Mouse (Mus musculus) liver, postnatal 0 days (tissue): ENCODE results near the gene Plxna4. TPM values are rescaled to one million over a fixed set of nuclear protein-coding genes. Genes with fewer than 3 reads are reported as not detected.

ENCODE experiments used
- ATAC-seq: fragments of 200-750 bp; cut with Nextera tagmentation; 2 replicates; pipeline ENCODE4 v1.8.0; 2017; ENCODE audit warnings: mild to moderate bottlenecking, moderate library complexity
- DNase-seq: peaks from one replicate; pipeline ENCODE4 v3.0.0-alpha.2; 2016
- H3K27ac ChIP-seq: fragments of 300-500 bp; sonication (generic); 2 replicates; pipeline ENCODE4 v1.5.1; 2014; ENCODE audit warnings: antibody characterized with exemption, moderate library complexity, mild to moderate bottlenecking, low read depth
- H3K27me3 ChIP-seq: fragments of 300-500 bp; sonication (generic); 2 replicates; pipeline ENCODE4 v1.6.1; 2014; ENCODE audit warnings: low read length, control low read depth, mixed read lengths; ENCODE audit not compliant: insufficient read depth
- H3K36me3 ChIP-seq: fragments of 300-500 bp; sonication (generic); replicated peaks from 2 replicates; pipeline ENCODE4 v1.6.1; 2014; ENCODE audit warnings: mild to moderate bottlenecking, control low read depth, low read length, moderate library complexity, mixed read lengths; ENCODE audit not compliant: insufficient read depth
- H3K4me1 ChIP-seq: fragments of 300-500 bp; sonication (generic); 2 replicates; pipeline ENCODE4 v1.6.1; 2014; ENCODE audit warnings: antibody characterized with exemption, mild to moderate bottlenecking, control low read depth; ENCODE audit not compliant: insufficient read depth
- H3K4me2 ChIP-seq: fragments of 300-500 bp; sonication (generic); 2 replicates; pipeline ENCODE4 v1.6.1; 2014; ENCODE audit warnings: low read depth, mild to moderate bottlenecking, low read length, moderate library complexity, mixed read lengths
- H3K4me3 ChIP-seq: fragments of 300-500 bp; sonication (generic); 2 replicates; pipeline ENCODE4 v1.5.1; 2014; ENCODE audit warnings: low read depth, low read length
- H3K9ac ChIP-seq: fragments of 300-500 bp; sonication (generic); replicated peaks from 2 replicates; pipeline ENCODE4 v1.6.1; 2014; ENCODE audit warnings: mild to moderate bottlenecking, moderate library complexity
- H3K9me3 ChIP-seq: fragments of 300-500 bp; sonication (generic); 2 replicates; pipeline ENCODE4 v1.6.1; 2016; ENCODE audit warnings: mild to moderate bottlenecking, control low read depth, low read length, mixed read lengths
- CTCF ChIP-seq: sonication (generic); IDR thresholded peaks from 2 replicates; pipeline ENCODE4 v1.5.1; 2016; ENCODE audit warnings: antibody characterized with exemption, low read depth
- EP300 ChIP-seq: IDR thresholded peaks from 2 replicates; pipeline ENCODE4 v1.6.1; 2016; ENCODE audit warnings: antibody characterized with exemption, low read depth, mild to moderate bottlenecking
- WGBS: fragments of 180-500 bp; shearing (Covaris S2); extraction: QIAGEN DNeasy Blood & Tissue Kit; methylation state at CpG from one replicate; pipeline ENCODE4 v1.1.7; 2014; ENCODE audit not compliant: insufficient replicate concordance; 5-methylcytosine and 5-hydroxymethylcytosine counted together
- polyA plus RNA-seq: library from polyadenylated mRNA; unstranded; fragments of >200 nt; fragmentation: Nextera tagmentation; extraction: Ambion mirVana; gene quantifications from 2 replicates; pipeline ENCODE4 v1.2.1, GENCODE M21; 2015

Plxna4 gene
- polyA plus RNA-seq, 1 experiment from 2014 or later: 0.36 TPM

GRCm38 (mm10) chr6:32527518-32527917 is 60.5 kb downstream of the Plxna4 start:
- no peak overlapping the region for H3K4me3 ChIP-seq

GRCm38 (mm10) chr6:32526762-32527161 is 61.2 kb downstream of the Plxna4 start:
- Histone ChIP-seq H3K36me3 (no peaks in the 10 kb centered on the region), H3K27ac (no peak overlapping the region), H3K4me1 (no peaks in the 10 kb centered on the region), H3K4me2 (no peak overlapping the region), H3K4me3 (no peak overlapping the region), H3K27me3 (no peaks in the 10 kb centered on the region), H3K9ac (no peak overlapping the region), H3K9me3 (no peaks in the 10 kb centered on the region)
- no peak for TF ChIP-seq CTCF
- no peak for TF ChIP-seq EP300
- 73% methylated on average over 5 of the region's 5 CpGs for WGBS
- no peak for DNase-seq
- ATAC-seq: no peak

More at GRCm38 (mm10) chr6:32527518-32527917, 60.5 kb downstream of the Plxna4 start:
- ATAC-seq (no peak), DNase-seq (no peak)
- 77% methylated on average over 7 of the region's 7 CpGs for WGBS
- Histone ChIP-seq H3K4me1 (no peaks in the 10 kb centered on the region), H3K4me2 (no peak overlapping the region), H3K27me3 (no peaks in the 10 kb centered on the region), H3K27ac (no peak overlapping the region), H3K36me3 (no peaks in the 10 kb centered on the region), H3K9ac (no peak overlapping the region), H3K9me3 (no peaks in the 10 kb centered on the region)
- TF ChIP-seq CTCF (no peak), EP300 (no peak)

GRCm38 (mm10) chr6:32520097-32520496 is 67.9 kb downstream of the Plxna4 start:
- ATAC-seq (no peak), DNase-seq (no peak)
- H3K4me3 ChIP-seq: no peak overlapping the region
- 75% methylated on average over 4 of the region's 4 CpGs for WGBS
- no peaks in the 10 kb centered on the region for H3K4me1 ChIP-seq
- H3K9ac ChIP-seq: no peak overlapping the region
- no peaks in the 10 kb centered on the region for H3K36me3 ChIP-seq
- H3K9me3 ChIP-seq: no peaks in the 10 kb centered on the region
- no peak overlapping the region for H3K27ac ChIP-seq
- no peak for TF ChIP-seq CTCF
- no peak for TF ChIP-seq EP300
- no peak overlapping the region for H3K4me2 ChIP-seq
- no peaks in the 10 kb centered on the region for H3K27me3 ChIP-seq

DNA sequence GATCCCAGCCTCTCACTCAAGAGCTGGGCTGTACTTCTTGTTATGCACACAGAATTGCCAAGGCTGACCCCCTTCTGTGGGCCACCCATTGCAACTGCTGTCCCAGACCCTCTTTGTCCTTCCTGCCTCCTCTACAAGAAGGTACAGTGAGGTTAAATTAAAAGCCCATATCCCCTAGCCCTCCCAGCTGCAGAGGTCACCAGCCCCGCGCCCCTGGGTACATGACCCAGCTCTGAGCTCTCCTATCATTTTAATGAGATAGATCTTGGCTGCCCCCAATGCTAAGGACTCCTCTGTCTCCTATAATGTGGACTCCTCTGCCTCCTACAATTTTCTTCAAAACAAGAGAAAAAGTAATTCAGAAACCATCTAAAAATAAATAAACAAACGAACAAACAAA is 69.4 kb downstream of the Plxna4 start:
- 83% methylated on average over 3 of the region's 3 CpGs for WGBS
- TF ChIP-seq EP300 (no peak), CTCF (no peak)
- ATAC-seq (no peak), DNase-seq (no peak)
- Histone ChIP-seq H3K27ac (no peak overlapping the region), H3K4me2 (no peak overlapping the region), H3K4me3 (no peak overlapping the region), H3K9me3 (no peaks in the 10 kb centered on the region), H3K36me3 (no peaks in the 10 kb centered on the region), H3K27me3 (no peaks in the 10 kb centered on the region), H3K9ac (no peak overlapping the region), H3K4me1 (no peaks in the 10 kb centered on the region)

GRCm38 (mm10) chr6:32514096-32514495 is 73.9 kb downstream of the Plxna4 start:
- ATAC-seq (no peak), DNase-seq (no peak)
- no peaks in the 10 kb centered on the region for H3K4me1 ChIP-seq
- no peak overlapping the region for H3K4me3 ChIP-seq
- no peak overlapping the region for H3K4me2 ChIP-seq
- TF ChIP-seq CTCF: no peak
- no peak for TF ChIP-seq EP300
- no peaks in the 10 kb centered on the region for H3K9me3 ChIP-seq
- H3K36me3 ChIP-seq: no peaks in the 10 kb centered on the region
- no peaks in the 10 kb centered on the region for H3K27me3 ChIP-seq
- H3K9ac ChIP-seq: no peak overlapping the region
- H3K27ac ChIP-seq: no peak overlapping the region
- WGBS: 72% methylated on average over 6 of the region's 6 CpGs

DNA sequence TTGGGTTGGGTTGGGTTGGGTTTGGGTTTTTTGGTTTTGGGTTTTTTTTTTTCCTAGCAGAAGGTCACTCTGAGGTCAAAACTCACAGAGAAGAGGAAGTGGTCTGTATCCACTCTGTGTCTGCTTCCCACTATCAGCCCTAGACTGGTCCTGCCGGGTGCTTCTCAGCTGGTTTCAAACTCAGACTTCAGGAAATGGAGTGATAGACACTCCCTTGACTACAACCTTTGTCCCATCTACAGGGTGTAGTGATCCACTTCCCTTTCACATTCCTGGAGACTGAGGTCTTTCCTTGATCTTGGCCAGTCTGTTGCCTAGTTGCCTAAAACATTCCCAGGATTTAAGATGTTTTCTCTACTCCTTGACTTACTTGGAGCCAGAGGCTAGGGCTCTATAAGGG is 76.0 kb downstream of the Plxna4 start:
- DNase-seq (no peak), ATAC-seq (peak; percentile 38; the same call in 1 of the 2 replicates)
- H3K27ac ChIP-seq: no peak overlapping the region
- no peak overlapping the region for H3K4me2 ChIP-seq
- no peak overlapping the region for H3K9ac ChIP-seq
- no peak overlapping the region for H3K4me3 ChIP-seq
- no peaks in the 10 kb centered on the region for H3K4me1 ChIP-seq
- H3K36me3 ChIP-seq: no peaks in the 10 kb centered on the region
- no peaks in the 10 kb centered on the region for H3K27me3 ChIP-seq
- no peak for TF ChIP-seq CTCF
- no peak for TF ChIP-seq EP300
- 17% methylated on average over 1 of the region's 1 CpGs for WGBS
- no peaks in the 10 kb centered on the region for H3K9me3 ChIP-seq

- TF ChIP-seq EP300 (peak; percentile 28; the same call in 1 of the 2 replicates), CTCF (no peak)
- Histone ChIP-seq H3K4me1 (no peaks in the 10 kb centered on the region), H3K27me3 (no peaks in the 10 kb centered on the region), H3K27ac (peak overlapping the region; percentile 70), H3K9ac (no peak overlapping the region), H3K4me2 (peak overlapping the region; percentile 11; the same call in 1 of the 2 replicates), H3K9me3 (no peaks in the 10 kb centered on the region), H3K36me3 (no peaks in the 10 kb centered on the region), H3K4me3 (no peak overlapping the region)
- ATAC-seq: peak; percentile 77
- peak; percentile 31 for DNase-seq
- 26% methylated on average over 7 of the region's 7 CpGs for WGBS
These were observed 77.1 kb downstream of the Plxna4 start for GRCm38 (mm10) chr6:32510924-32511323.
